Mouse (Mus musculus) thymus, adult 2 months (tissue): ENCODE data around the gene Spo11.

Experiments used
- CTCF ChIP-seq: fragments of 200-500 bp; IDR thresholded peaks from 2 replicates; pipeline ENCODE4 v1.5.1; 2012; ENCODE audit warnings: mild to moderate bottlenecking, control low read depth, low read length, moderate library complexity, borderline replicate concordance; ENCODE audit not compliant: control insufficient read depth, poor library complexity, insufficient read depth; ENCODE audit errors: extremely low read depth
- POLR2A ChIP-seq: fragments of 200-500 bp; IDR thresholded peaks from 2 replicates; pipeline ENCODE4 v1.6.1; 2012; ENCODE audit warnings: mild to moderate bottlenecking, low read length, control low read depth, moderate library complexity; ENCODE audit not compliant: control insufficient read depth, poor library complexity, insufficient read depth; ENCODE audit errors: extremely low read depth

DNA sequence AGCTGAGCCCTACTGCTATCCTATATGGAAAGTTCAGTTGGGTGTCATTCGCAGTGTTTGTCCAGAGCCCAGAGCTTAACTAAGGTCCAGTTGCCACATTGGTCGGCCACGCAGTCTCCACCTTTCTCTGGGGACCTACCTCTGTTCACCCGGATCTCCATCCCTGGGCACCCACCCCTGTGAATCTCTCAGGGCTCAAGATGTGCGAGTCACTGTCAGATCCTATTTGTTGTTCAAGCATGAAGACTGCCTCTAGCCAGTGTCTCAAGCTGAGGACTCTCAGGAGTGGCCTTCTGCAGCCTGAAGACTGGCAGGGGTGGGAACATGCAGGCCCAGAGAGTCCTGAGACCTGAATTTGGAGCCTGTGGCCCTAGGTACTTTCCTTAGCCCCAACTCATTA, 58.6 kb downstream of the Spo11 start:
- TF ChIP-seq POLR2A, result no peak
- TF ChIP-seq CTCF, result no peak
